Mouse (Mus musculus): ENCODE data around the gene Slc43a2.

GRCm38 (mm10) chr11:75513336-75513735 is 18.2 kb upstream of the Slc43a2 start, which contains the start of gene Scarf1:
- TF ChIP-seq POLR2A (IDR thresholded peaks at IDR 0.05; ENCODE audit: borderline replicate concordance, insufficient read depth, low read length) (no peak), CTCF (IDR thresholded peaks at IDR 0.05; ENCODE audit: borderline replicate concordance, insufficient read depth, low read depth, low read length) (no peak)
